Mouse (Mus musculus): ENCODE measurements at regions not wholly inside any gene's neighbourhood (a gene's known extent, or its start where the extent isn't known, plus 50 kb on each side); places are given as distances from the start of the nearest gene placed in this dataset.
"Not testable (repeated sequence)": the region's sequence is repeated elsewhere in the genome, so short reads cannot be mapped to it uniquely, and the experiment has no call there.

DNA sequence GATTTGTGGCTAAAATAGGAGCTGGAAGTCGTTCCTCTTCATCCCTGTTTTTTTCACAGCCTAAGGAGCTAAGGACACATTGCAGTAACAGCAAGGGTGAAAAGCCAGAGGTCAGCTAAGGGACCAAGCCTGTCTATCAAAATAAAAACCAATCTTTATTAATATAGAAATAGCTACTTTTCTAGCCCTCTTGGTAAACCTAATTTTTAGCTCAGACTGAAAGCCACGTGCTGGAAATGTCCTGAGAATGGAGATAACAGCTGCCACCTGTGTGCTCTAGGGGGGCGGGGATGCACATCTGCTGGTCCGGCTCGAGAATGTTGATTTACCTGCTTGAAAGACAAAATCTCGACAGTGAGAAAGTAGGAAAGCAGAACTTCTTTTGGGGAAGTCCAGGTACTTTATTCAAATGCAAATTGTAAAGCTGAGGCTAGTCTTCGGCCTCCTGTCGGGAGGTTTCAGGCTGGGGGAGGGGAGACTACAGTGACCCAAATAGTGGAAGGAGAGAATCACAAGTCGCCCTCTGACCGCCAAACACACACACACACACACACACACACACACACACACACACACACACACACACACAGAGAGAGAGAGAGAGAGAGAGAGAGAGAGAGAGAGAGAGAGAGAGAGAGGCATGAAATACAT lies 70.0 kb downstream of the Chst1 start:
- TF ChIP-seq GATA1 (IDR thresholded peaks at IDR 0.05; ENCODE audit: borderline replicate concordance, low read length); FLI1 (IDR thresholded peaks at IDR 0.05; ENCODE audit: low read length): not testable (repeated sequence)

Measured in megakaryocyte, embryonic 14.5 days (primary cell).